50 mouse cellular contexts compared by ENCODE assay signal in genomic region chr1:144626421-144626820, GRCm38 (mm10). TPM values are rescaled to one million over a fixed set of nuclear protein-coding genes. Genes with fewer than 3 reads are reported as not detected.
"Had no signal": no experiment of that assay in that cellular context is flagged by ENCODE, and none has a peak within 500 bp of the region (broad histone marks: within the 10 kb centered on the region; RNA-seq: fewer than 3 reads in every experiment).

No protein-coding gene starts in this region.

- ATAC-seq: hindbrain, embryonic 16.5 days; hindbrain, postnatal 0 days; inflammation-experienced regulatory T-cells, adult 6 months; intestine, embryonic 15.5 days; intestine, embryonic 16.5 days; intestine, postnatal 0 days had no signal

- H3K4me1 ChIP-seq: heart, embryonic 12.5 days; heart, embryonic 13.5 days; heart, embryonic 15.5 days; hindbrain, embryonic 10.5 days; hindbrain, embryonic 12.5 days; hindbrain, embryonic 13.5 days; hindbrain, embryonic 15.5 days; intestine, embryonic 15.5 days; kidney, embryonic 15.5 days had no signal

- H3K27me3 ChIP-seq: heart, embryonic 12.5 days; heart, embryonic 13.5 days; heart, embryonic 15.5 days; hindbrain, embryonic 12.5 days; hindbrain, embryonic 13.5 days; hindbrain, embryonic 15.5 days; intestine, embryonic 15.5 days; kidney, embryonic 15.5 days had no signal

- H3K4me2 ChIP-seq: heart, embryonic 11.5 days; heart, embryonic 12.5 days; heart, embryonic 13.5 days; heart, embryonic 15.5 days; hindbrain, embryonic 12.5 days; hindbrain, embryonic 13.5 days; hindbrain, embryonic 14.5 days; hindbrain, embryonic 15.5 days; intestine, embryonic 15.5 days; kidney, embryonic 15.5 days had no signal

- H3K9ac ChIP-seq: heart, embryonic 12.5 days; heart, embryonic 13.5 days; heart, embryonic 15.5 days; hindbrain, embryonic 12.5 days; hindbrain, embryonic 13.5 days; hindbrain, embryonic 14.5 days; hindbrain, embryonic 15.5 days; intestine, embryonic 15.5 days; kidney, embryonic 15.5 days had no signal

- H3K27ac ChIP-seq: heart, embryonic 13.5 days; heart, embryonic 15.5 days; hindbrain, embryonic 10.5 days; hindbrain, embryonic 12.5 days; hindbrain, embryonic 13.5 days; hindbrain, embryonic 14.5 days; hindbrain, embryonic 15.5 days; hindbrain, postnatal 0 days; intestine, embryonic 15.5 days; kidney, embryonic 15.5 days; kidney, postnatal 0 days; layer of hippocampus, adult 2 months had no signal

- DNase-seq: heart, postnatal 10 days; heart, postnatal 14 days; heart, postnatal 36 days; heart, postnatal 4 days; kidney, adult 11 months; kidney, adult 18-20 months; kidney, adult 2 months; kidney, adult 8-10 months; kidney, adult 9 months; kidney, postnatal 14 days; kidney, postnatal 25 days; kidney, postnatal 36 days; kidney, postnatal 4 days; layer of hippocampus, adult 9-11 months; layer of hippocampus, postnatal 36 days had no signal

- H3K36me3 ChIP-seq: heart, embryonic 12.5 days; heart, embryonic 13.5 days; heart, embryonic 15.5 days; hindbrain, embryonic 10.5 days; hindbrain, embryonic 12.5 days; hindbrain, embryonic 13.5 days; hindbrain, embryonic 15.5 days; intestine, embryonic 15.5 days; kidney, embryonic 15.5 days had no signal

- H3K9me3 ChIP-seq: heart, embryonic 12.5 days; heart, embryonic 13.5 days; heart, embryonic 15.5 days; hindbrain, embryonic 10.5 days; hindbrain, embryonic 12.5 days; hindbrain, embryonic 13.5 days; hindbrain, embryonic 15.5 days; intestine, embryonic 15.5 days; kidney, embryonic 15.5 days had no signal

- H3K4me3 ChIP-seq: heart, embryonic 12.5 days; heart, embryonic 13.5 days; heart, embryonic 15.5 days; hindbrain, embryonic 10.5 days; hindbrain, embryonic 12.5 days; hindbrain, embryonic 13.5 days; hindbrain, embryonic 15.5 days; intestine, embryonic 15.5 days; kidney, embryonic 15.5 days; layer of hippocampus, adult 2 months; left cerebral cortex, adult 2 months had no signal

RNA-seq across cellular contexts. Expression of gene Rgs21, which starts 59.0 kb away (rescaled TPM):
- total RNA-seq: heart, postnatal 10 days; heart, postnatal 14 days; heart, postnatal 25 days; heart, postnatal 36 days; heart, postnatal 4 days; hematopoietic stem cell, adult 5-6 weeks; hindbrain, postnatal 0 days; layer of hippocampus, adult 18-20 months; layer of hippocampus, adult 2 months; layer of hippocampus, adult 8-10 months; layer of hippocampus, postnatal 10 days; layer of hippocampus, postnatal 14 days; layer of hippocampus, postnatal 25 days; layer of hippocampus, postnatal 36 days; left cerebral cortex, adult 18-20 months; left cerebral cortex, adult 2 months; left cerebral cortex, adult 8-10 months had no signal
- polyA plus RNA-seq: heart, embryonic 11.5 days; heart, embryonic 12.5 days; heart, embryonic 13.5 days; heart, embryonic 14.5 days; heart, embryonic 15.5 days; heart, postnatal 0 days; hindbrain, embryonic 10.5 days; hindbrain, embryonic 11.5 days; hindbrain, embryonic 12.5 days; hindbrain, embryonic 13.5 days; hindbrain, embryonic 14.5 days; hindbrain, embryonic 15.5 days; hindbrain, embryonic 16.5 days; hindbrain, postnatal 0 days; inflammation-experienced regulatory T-cells, adult 6 months; intestine, embryonic 14.5 days; intestine, embryonic 15.5 days; intestine, embryonic 16.5 days; intestine, postnatal 0 days; kidney, adult 2 months; kidney, embryonic 14.5 days; kidney, embryonic 15.5 days; kidney, embryonic 16.5 days; kidney, postnatal 0 days; large intestine, adult 2 months had no signal
